Mouse (Mus musculus): ENCODE data around the gene Cwc25.
"Not testable (repeated sequence)": the region's sequence is repeated elsewhere in the genome, so short reads cannot be mapped to it uniquely, and the experiment has no call there.

The Cwc25 gene

GRCm38 (mm10) chr11:97771410-97771809, 5.1 kb upstream of the Cwc25 start:
- DNase-seq = no peak

GRCm38 (mm10) chr11:97769704-97770103, 3.3 kb upstream of the Cwc25 start:
- DNase-seq = no peak

- no peak for DNase-seq
Measured at GRCm38 (mm10) chr11:97761638-97762037, 4.7 kb downstream of the Cwc25 start.

GRCm38 (mm10) chr11:97758942-97759341, 7.4 kb downstream of the Cwc25 start:
- DNase-seq = no peak

- DNase-seq = no peak
Measured at GRCm38 (mm10) chr11:97758125-97758524, 8.2 kb downstream of the Cwc25 start.

- DNase-seq = no peak
Measured at GRCm38 (mm10) chr11:97753277-97753676, 13.1 kb downstream of the Cwc25 start.

- DNase-seq = no peak
Measured at GRCm38 (mm10) chr11:97748496-97748895, 17.9 kb downstream of the Cwc25 start.

- DNase-seq = no peak
Measured at GRCm38 (mm10) chr11:97747773-97748172, 18.6 kb downstream of the Cwc25 start.

- DNase-seq = no peak
Measured at GRCm38 (mm10) chr11:97745331-97745721, 21.0 kb downstream of the Cwc25 start.

GRCm38 (mm10) chr11:97744718-97745330, 21.5 kb downstream of the Cwc25 start:
- DNase-seq = peak; percentile 97 to 99

- peak; percentile 58 to 70 for DNase-seq
Measured at GRCm38 (mm10) chr11:97744063-97744717, 22.2 kb downstream of the Cwc25 start, which contains the start of gene Pip4k2b. Gene Pip4k2b (minus strand): TSS chr11:97744704.

GRCm38 (mm10) chr11:97743423-97743822, 22.9 kb downstream of the Cwc25 start:
- DNase-seq = no peak

- no peak for DNase-seq
Measured at GRCm38 (mm10) chr11:97742591-97742990, 23.8 kb downstream of the Cwc25 start.

GRCm38 (mm10) chr11:97742157-97742556, 24.2 kb downstream of the Cwc25 start:
- no peak for DNase-seq

- DNase-seq = no peak
Measured at GRCm38 (mm10) chr11:97740190-97740589, 26.2 kb downstream of the Cwc25 start.

- DNase-seq = no peak
Measured at GRCm38 (mm10) chr11:97739155-97739554, 27.2 kb downstream of the Cwc25 start.

GRCm38 (mm10) chr11:97738703-97739102, 27.7 kb downstream of the Cwc25 start:
- DNase-seq = no peak

GRCm38 (mm10) chr11:97737600-97737999, 28.8 kb downstream of the Cwc25 start:
- no peak for DNase-seq

GRCm38 (mm10) chr11:97736645-97737044, 29.7 kb downstream of the Cwc25 start:
- DNase-seq = no peak

GRCm38 (mm10) chr11:97734810-97735209, 31.5 kb downstream of the Cwc25 start:
- not testable (repeated sequence) for DNase-seq

- no peak for DNase-seq
Measured at GRCm38 (mm10) chr11:97733689-97734088, 32.7 kb downstream of the Cwc25 start.

GRCm38 (mm10) chr11:97728730-97729129, 37.6 kb downstream of the Cwc25 start:
- no peak for DNase-seq

GRCm38 (mm10) chr11:97728311-97728710, 38.0 kb downstream of the Cwc25 start:
- no peak for DNase-seq

- no peak for DNase-seq
Measured at GRCm38 (mm10) chr11:97723709-97724108, 42.6 kb downstream of the Cwc25 start.

GRCm38 (mm10) chr11:97721338-97721737, 45.0 kb downstream of the Cwc25 start:
- DNase-seq = no peak

Measured in cerebellum, postnatal 36 days (tissue).